ENCODE assay signal across 20 mouse cellular contexts in genomic region chr9:122123181-122123580, GRCm38 (mm10). TPM values are rescaled to one million over a fixed set of nuclear protein-coding genes. Genes with fewer than 3 reads are reported as not detected.
A peak's percentile ranks its signal among the peaks of the same experiment; 100 is the strongest.
DNase-seq lines count a peak whose midpoint lies in the region; ATAC-seq and TF ChIP-seq lines count a peak whose summit lies in the region.
"Had no signal": no experiment of that assay in that cellular context is flagged by ENCODE, and none has a peak within 500 bp of the region (broad histone marks: within the 10 kb centered on the region; RNA-seq: fewer than 3 reads in every experiment).

No protein-coding gene starts in this region.

- H3K79me2 ChIP-seq in liver, adult 2 months (ENCODE audit: control insufficient read depth, insufficient read depth, low read length), result peaks cover 57% of the 10 kb centered on the region

- H3K36me3 ChIP-seq in heart, embryonic 11.5 days (ENCODE audit: control insufficient read depth, insufficient read depth, low read length), result no peaks in the 10 kb centered on the region
- peaks cover 10% of the 10 kb centered on the region; the same call in 1 of the 2 replicates for H3K36me3 ChIP-seq in liver, adult 2 months (ENCODE audit: control insufficient read depth, insufficient read depth, low read length)
- no peaks in the 10 kb centered on the region for H3K36me3 ChIP-seq in heart, postnatal 0 days (replicated peaks; ENCODE audit: control insufficient read depth, insufficient read depth, low read length)
- H3K36me3 ChIP-seq: embryonic facial prominence, embryonic 12.5 days; forebrain, embryonic 15.5 days; liver, embryonic 13.5 days; midbrain, embryonic 15.5 days had no signal

- no peak for ATAC-seq in heart, embryonic 11.5 days (replicated peaks; ENCODE audit: insufficient number of reproducible peaks, low FRiP score, low TSS enrichment)
- ATAC-seq in heart, postnatal 0 days (ENCODE audit: insufficient read depth, low read depth), result no peak
- ATAC-seq: forebrain, embryonic 15.5 days; midbrain, embryonic 15.5 days had no signal

- intact Hi-C loops in heart, postnatal 14 days (cut with DNase I), result loop anchor here (5.0 kb wide), 1 partner anchor 119 kb away; no protein-coding TSS in a partner anchor

- H3K4me3 ChIP-seq in heart, embryonic 11.5 days (ENCODE audit: low read depth, low read length), result no peak overlapping the region
- no peak overlapping the region for H3K4me3 ChIP-seq in liver, adult 2 months (ENCODE audit: insufficient read depth, low read depth, low read length)
- H3K4me3 ChIP-seq in brown adipose tissue, adult 24 weeks (ENCODE audit: insufficient read depth, low read depth, low read length), result peak overlapping the region; percentile 44
- no peak overlapping the region for H3K4me3 ChIP-seq in heart, postnatal 0 days (ENCODE audit: low read depth, low read length)
- H3K4me3 ChIP-seq: embryonic facial prominence, embryonic 12.5 days; forebrain, embryonic 15.5 days; left cerebral cortex, adult 2 months; liver, embryonic 13.5 days; midbrain, embryonic 15.5 days; stomach, embryonic 15.5 days had no signal

- no peak for TF ChIP-seq CTCF in liver, adult 2 months (IDR thresholded peaks at IDR 0.05; ENCODE audit: low read depth, low read length)
- TF ChIP-seq CTCF in heart, postnatal 0 days (IDR thresholded peaks at IDR 0.05; ENCODE audit: low read depth), result no peak

- no peak for DNase-seq in heart, postnatal 14 days
- no peak for DNase-seq in liver, adult 2 months (ENCODE audit: extremely low read depth, low read depth, low spot score)
- no peak for DNase-seq in liver
- DNase-seq in heart, postnatal 0 days (ENCODE audit: low spot score), result no peak
- DNase-seq in left cerebral cortex, adult 18-20 months (ENCODE audit: low spot score in 2 of 2), result no peak
- DNase-seq: cerebellum, adult 9-11 months; gastrocnemius, postnatal 36 days; kidney, adult 18-20 months; kidney, postnatal 14 days; left cerebral cortex, postnatal 4 days; liver, embryonic 13.5 days; lung, postnatal 36 days; thymus, adult 2 months had no signal

- TF ChIP-seq POLR2A in liver, adult 2 months (IDR thresholded peaks at IDR 0.05; ENCODE audit: extremely low read depth, insufficient read depth, low read length), result no peak

- H3K9me3 ChIP-seq in heart, embryonic 11.5 days (replicated peaks; ENCODE audit: control insufficient read depth, low read length), result no peaks in the 10 kb centered on the region
- H3K9me3 ChIP-seq in heart, postnatal 0 days (replicated peaks; ENCODE audit: control insufficient read depth, low read length), result no peaks in the 10 kb centered on the region
- H3K9me3 ChIP-seq: embryonic facial prominence, embryonic 12.5 days; forebrain, embryonic 15.5 days; liver, embryonic 13.5 days; midbrain, embryonic 15.5 days; stomach, embryonic 15.5 days had no signal

- peak overlapping the region; percentile 17; the same call in 1 of the 2 replicates for H3K4me2 ChIP-seq in heart, embryonic 11.5 days
- peak overlapping the region; percentile 7 for H3K4me2 ChIP-seq in heart, postnatal 0 days (ENCODE audit: low read depth, low read length)
- H3K4me2 ChIP-seq: embryonic facial prominence, embryonic 12.5 days; forebrain, embryonic 15.5 days; liver, embryonic 13.5 days; midbrain, embryonic 15.5 days; stomach, embryonic 15.5 days had no signal

- no peak overlapping the region for H3K9ac ChIP-seq in heart, embryonic 11.5 days (ENCODE audit: low read depth, low read length)
- peak overlapping the region; percentile 45 for H3K9ac ChIP-seq in liver, adult 2 months (ENCODE audit: low read depth, low read length)
- no peak overlapping the region for H3K9ac ChIP-seq in heart, postnatal 0 days (replicated peaks; ENCODE audit: low read depth, low read length)
- H3K9ac ChIP-seq: embryonic facial prominence, embryonic 12.5 days; forebrain, embryonic 15.5 days; liver, embryonic 13.5 days; midbrain, embryonic 15.5 days; stomach, embryonic 15.5 days had no signal

- TF ChIP-seq EP300 in heart, postnatal 0 days (IDR thresholded peaks at IDR 0.05; ENCODE audit: low read depth), result no peak

- H3K27me3 ChIP-seq in heart, embryonic 11.5 days (ENCODE audit: control insufficient read depth, insufficient read depth, low read length), result no peaks in the 10 kb centered on the region
- H3K27me3 ChIP-seq in liver, adult 2 months (ENCODE audit: control insufficient read depth, insufficient read depth, low read length), result no peaks in the 10 kb centered on the region
- no peaks in the 10 kb centered on the region for H3K27me3 ChIP-seq in heart, postnatal 0 days (ENCODE audit: control insufficient read depth, insufficient read depth, low read length)
- H3K27me3 ChIP-seq: embryonic facial prominence, embryonic 12.5 days; forebrain, embryonic 15.5 days; liver, embryonic 13.5 days; midbrain, embryonic 15.5 days; stomach, embryonic 15.5 days had no signal

- H3K4me1 ChIP-seq in heart, embryonic 11.5 days (ENCODE audit: control insufficient read depth, insufficient read depth, low read length), result peaks cover 8% of the 10 kb centered on the region
- H3K4me1 ChIP-seq in liver, adult 2 months (ENCODE audit: control insufficient read depth, insufficient read depth, low read length), result peaks cover 52% of the 10 kb centered on the region
- peaks cover 41% of the 10 kb centered on the region for H3K4me1 ChIP-seq in brown adipose tissue, adult 24 weeks (ENCODE audit: control insufficient read depth, insufficient read depth, insufficient read length, low read length)
- H3K4me1 ChIP-seq in heart, postnatal 0 days (ENCODE audit: control insufficient read depth, insufficient read depth), result peaks cover 36% of the 10 kb centered on the region
- H3K4me1 ChIP-seq: embryonic facial prominence, embryonic 12.5 days had no signal

- WGBS in heart, embryonic 11.5 days (ENCODE audit: insufficient replicate concordance), result 60% methylated on average over 5 of the region's 5 CpGs
- 34% methylated on average over 5 of the region's 5 CpGs for WGBS in liver, adult 2 months
- WGBS in heart, postnatal 0 days, result 65% methylated on average over 5 of the region's 5 CpGs

- H3K27ac ChIP-seq in heart, embryonic 11.5 days (ENCODE audit: low read depth, low read length), result no peak overlapping the region
- peak overlapping the region; percentile 51 for H3K27ac ChIP-seq in liver, adult 2 months (replicated peaks; ENCODE audit: insufficient read depth, low read depth, low read length)
- H3K27ac ChIP-seq in brown adipose tissue, adult 24 weeks (replicated peaks; ENCODE audit: low read depth, low read length), result peak overlapping the region; percentile 94
- no peak overlapping the region for H3K27ac ChIP-seq in heart, postnatal 0 days (ENCODE audit: low read depth)
- H3K27ac ChIP-seq: embryonic facial prominence, embryonic 12.5 days; forebrain, embryonic 15.5 days; left cerebral cortex, adult 2 months; liver, embryonic 13.5 days; midbrain, embryonic 15.5 days; stomach, embryonic 15.5 days had no signal

RNA-seq across cellular contexts. Expression of gene Snrk, which starts 6.1 kb away (rescaled TPM):
- 30.6 and 32.9 TPM in 2 replicates for polyA plus RNA-seq in heart, embryonic 11.5 days (2014; fragmentation: Nextera tagmentation; extraction: Ambion mirVana)
- total RNA-seq in heart, postnatal 14 days (2021), result 100 to 1,000 TPM; 173 to 206 TPM
- 67.4 and 78.9 TPM in 2 replicates for total RNA-seq in liver, adult 2 months (2014; rRNA removed)
- 34.3 and 36.4 TPM in 2 replicates for polyA plus RNA-seq in liver, adult 2 months (2012; rRNA removed)
- 78.1 and 111 TPM in 2 replicates for polyA plus RNA-seq in brown adipose tissue, adult 24 weeks (2012; ENCODE audit: insufficient read depth, insufficient read length, missing spikeins)
- total RNA-seq in heart, postnatal 0 days (2014; rRNA removed; ENCODE audit: low replicate concordance), result 60.4 and 61.7 TPM in 2 replicates
- polyA plus RNA-seq in heart, postnatal 0 days (2015; fragmentation: Nextera tagmentation; extraction: Ambion mirVana), result 39.5 and 40.3 TPM in 2 replicates
- total RNA-seq in left cerebral cortex, adult 18-20 months (2021), result 100 to 1,000 TPM; 120 to 122 TPM

Comparison
In these comparisons a context has a peak if more than half of its experiments do, and no peak if none do; other contexts are left out.
1. H3K27ac ChIP-seq: peak in liver, adult 2 months (single experiment) and brown adipose tissue, adult 24 weeks (single experiment); none in heart, embryonic 11.5 days (single experiment) and heart, postnatal 0 days (single experiment).